Mouse (Mus musculus) cerebellum, adult 8-10 months (tissue): ENCODE data around the gene Parn.
A peak's percentile ranks its signal among the peaks of the same experiment; 100 is the strongest.
"Not testable (repeated sequence)": the region's sequence is repeated elsewhere in the genome, so short reads cannot be mapped to it uniquely, and the experiment has no call there.

Source experiments
- DNase-seq: peaks from one replicate; pipeline ENCODE4 v3.0.0; 2022

The Parn gene

GRCm38 (mm10) chr16:13667878-13668343 is at the start of gene Parn:
TSS of gene Parn (minus strand) at chr16:13668170.
- peak; percentile 92 for DNase-seq

GRCm38 (mm10) chr16:13716821-13717553 is 49.0 kb upstream of the Parn start:
- DNase-seq, result no peak

GRCm38 (mm10) chr16:13714910-13715309 is 46.9 kb upstream of the Parn start:
- DNase-seq, result no peak

GRCm38 (mm10) chr16:13704676-13705075 is 36.7 kb upstream of the Parn start:
- no peak for DNase-seq

- peak; percentile 4 for DNase-seq
These were observed 34.2 kb upstream of the Parn start for GRCm38 (mm10) chr16:13702184-13702583.

GRCm38 (mm10) chr16:13698998-13699397 is 31.0 kb upstream of the Parn start:
- no peak for DNase-seq

- DNase-seq, result no peak
These were observed 10.8 kb upstream of the Parn start for GRCm38 (mm10) chr16:13678601-13679319.

GRCm38 (mm10) chr16:13674511-13674910 is 6.5 kb upstream of the Parn start:
- DNase-seq, result no peak

GRCm38 (mm10) chr16:13673114-13673513 is 5.1 kb upstream of the Parn start:
- no peak for DNase-seq

- DNase-seq, result peak; percentile 38
These were observed 4.5 kb upstream of the Parn start for GRCm38 (mm10) chr16:13672386-13672898.

- peak; percentile 89 for DNase-seq
These were observed 3.9 kb upstream of the Parn start, which contains the start of the genes Bfar and 3110001I22Rik for GRCm38 (mm10) chr16:13671685-13672385. TSS of gene Bfar (plus strand) at chr16:13671858. TSS of gene 3110001I22Rik (plus strand) at chr16:13671929.

- not testable (repeated sequence) for DNase-seq
These were observed 2.9 kb upstream of the Parn start for GRCm38 (mm10) chr16:13670896-13671295.

- DNase-seq, result no peak
These were observed 1.3 kb upstream of the Parn start for GRCm38 (mm10) chr16:13669282-13669681.

GRCm38 (mm10) chr16:13668402-13669108 is 585 bp upstream of the Parn start:
- peak; percentile 22 for DNase-seq

GRCm38 (mm10) chr16:13660736-13661135 is 7.2 kb downstream of the Parn start:
- no peak for DNase-seq

GRCm38 (mm10) chr16:13658886-13659285 is 9.1 kb downstream of the Parn start:
- DNase-seq, result no peak

GRCm38 (mm10) chr16:13645930-13646329 is 22.0 kb downstream of the Parn start:
- DNase-seq, result no peak

GRCm38 (mm10) chr16:13644474-13644873 is 23.5 kb downstream of the Parn start:
- DNase-seq, result no peak

GRCm38 (mm10) chr16:13640064-13640463 is 27.9 kb downstream of the Parn start:
- no peak for DNase-seq

GRCm38 (mm10) chr16:13639508-13639907 is 28.5 kb downstream of the Parn start:
- no peak for DNase-seq

- DNase-seq, result not testable (repeated sequence)
These were observed 29.8 kb downstream of the Parn start for GRCm38 (mm10) chr16:13638198-13638597.

GRCm38 (mm10) chr16:13628345-13628744 is 39.6 kb downstream of the Parn start:
- DNase-seq, result peak; percentile 7
